Mouse (Mus musculus) lung, postnatal 25 days (tissue): ENCODE results near the gene Vnn1.

ENCODE experiments used
- DNase-seq: peaks from one replicate; pipeline ENCODE4 v3.0.0; 2022; ENCODE audit warnings: low spot score

Gene Vnn1

DNA sequence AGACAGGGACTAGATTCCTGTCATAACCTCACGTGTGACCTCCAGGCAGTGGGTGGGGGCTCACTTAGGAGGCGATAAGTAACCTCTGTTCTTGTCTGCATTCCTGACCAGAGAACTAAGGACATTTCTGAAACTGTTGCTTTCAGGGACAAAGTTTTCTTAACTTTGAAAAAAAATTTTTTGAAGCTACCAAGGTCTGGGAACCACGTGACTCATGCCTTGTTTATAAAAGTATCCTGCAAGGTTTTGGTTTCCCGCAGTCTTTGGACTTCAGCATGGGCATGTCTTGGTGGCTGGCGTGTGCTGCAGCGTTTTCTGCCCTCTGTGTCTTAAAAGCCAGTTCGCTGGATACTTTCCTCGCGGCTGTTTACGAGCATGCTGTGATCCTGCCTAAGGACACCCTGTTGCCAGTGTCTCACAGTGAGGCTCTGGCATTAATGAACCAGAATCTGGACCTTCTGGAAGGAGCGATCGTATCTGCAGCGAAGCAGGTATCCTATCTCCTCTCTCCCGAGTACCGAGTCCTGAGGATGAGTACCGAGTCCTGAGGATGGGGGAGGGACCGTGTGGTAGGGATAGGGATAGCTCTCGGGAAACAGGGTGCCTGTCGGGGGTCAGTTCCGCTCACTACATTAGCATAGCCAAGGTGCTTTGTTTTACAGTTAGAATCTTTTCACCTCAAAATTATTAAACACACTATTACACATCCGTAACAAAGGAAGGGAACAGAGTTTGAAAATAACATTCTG, at the start of gene Vnn1:
Gene Vnn1, plus strand, starts transcription at position 88 of the 749 bp plus-strand sequence.
- DNase-seq, result peak; percentile 2

DNA sequence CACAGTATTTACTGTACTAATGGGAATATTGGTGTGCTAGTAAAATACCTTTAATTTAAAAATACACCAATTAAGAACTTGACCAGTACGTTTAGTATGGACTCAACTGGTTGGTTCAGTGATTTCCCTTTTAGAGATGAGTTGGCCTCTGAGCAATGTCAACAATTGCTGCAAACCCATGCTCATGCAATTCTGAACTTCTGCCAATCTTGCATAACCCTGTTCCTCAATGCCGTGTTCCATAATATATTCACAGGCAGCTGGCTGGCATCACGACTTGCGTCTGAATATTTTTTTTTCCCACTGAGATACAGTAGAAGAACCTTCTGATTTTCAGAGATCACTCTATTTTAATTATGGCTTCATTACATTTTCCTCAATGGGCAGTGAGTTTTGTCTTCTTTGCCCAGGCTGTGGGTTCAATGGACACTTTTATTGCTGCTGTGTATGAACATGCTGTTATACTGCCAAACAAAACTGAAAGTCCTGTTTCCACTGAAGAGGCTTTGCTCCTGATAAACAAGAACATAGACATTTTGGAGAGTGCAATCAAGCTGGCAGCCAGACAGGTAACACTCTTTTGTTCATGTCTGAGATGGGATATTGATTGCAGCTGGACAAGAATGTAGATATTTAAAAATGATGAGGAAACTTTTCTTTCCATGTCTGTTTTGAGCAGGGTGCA, 43.1 kb upstream of the Vnn1 start, which contains the start of gene Vnn3:
Gene Vnn3, plus strand, starts transcription at position 235 of the 685 bp plus-strand sequence.
- DNase-seq, result peak; percentile 58

DNA sequence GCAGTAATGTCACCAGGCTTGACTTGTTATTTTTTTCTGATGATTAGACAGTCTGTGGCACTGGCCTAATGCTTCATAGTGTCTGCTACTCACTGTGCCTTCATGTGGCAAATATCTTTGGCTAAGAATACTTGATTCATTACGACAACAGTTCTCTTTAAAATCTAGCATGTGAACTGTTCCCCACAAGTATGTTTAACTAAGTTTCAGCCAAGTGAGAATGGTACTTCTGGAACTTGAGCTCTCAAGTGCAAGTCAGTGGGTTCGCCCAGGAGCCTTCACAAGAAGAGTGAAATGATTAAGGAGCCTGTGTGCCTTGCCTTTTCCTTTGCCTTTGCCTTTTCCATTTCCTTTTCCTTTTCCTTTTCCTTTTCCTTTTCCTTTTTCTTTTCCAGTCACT, 42.4 kb upstream of the Vnn1 start:
- peak; percentile 87 for DNase-seq

DNA sequence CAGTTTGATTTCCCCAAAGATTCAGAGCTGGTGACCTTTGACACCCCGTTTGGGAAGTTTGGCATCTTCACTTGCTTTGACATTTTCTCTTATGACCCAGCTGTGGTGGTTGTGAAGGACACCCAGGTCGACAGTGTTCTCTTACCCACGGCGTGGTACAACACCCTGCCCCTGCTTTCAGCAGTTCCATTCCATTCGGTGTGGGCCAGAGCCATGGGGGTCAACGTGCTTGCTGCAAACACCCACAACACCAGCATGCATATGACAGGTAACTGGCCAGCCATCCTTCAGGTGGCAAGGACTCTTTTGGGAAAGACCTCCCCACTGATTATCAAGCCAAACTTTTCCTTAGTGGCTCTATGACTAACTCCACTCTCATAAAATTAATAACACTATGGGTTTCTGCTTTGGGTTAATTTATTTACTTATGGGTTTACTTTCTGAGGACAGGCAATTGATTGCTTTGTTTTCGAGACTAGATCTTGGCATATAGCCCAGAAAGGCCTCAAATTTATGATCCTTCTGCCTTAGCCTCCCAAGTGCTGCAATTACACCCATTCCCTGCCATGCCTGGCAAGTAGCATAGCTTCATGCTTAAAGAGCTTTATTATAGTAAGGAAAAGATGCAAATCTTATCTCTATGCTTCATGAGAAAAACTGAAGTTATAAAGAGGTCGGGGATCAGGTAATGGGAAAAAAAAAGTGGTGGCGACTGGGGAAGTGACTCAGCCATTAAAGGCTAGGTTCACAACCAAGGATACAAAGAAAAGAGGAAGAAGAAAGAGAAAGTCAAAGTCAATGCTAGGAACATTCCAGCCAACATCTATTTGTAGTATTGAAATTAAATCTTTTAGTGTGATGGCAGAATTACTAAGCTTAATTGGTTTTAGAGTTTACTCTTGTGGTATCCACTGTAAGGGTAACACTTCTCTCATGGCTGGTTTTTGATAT, 29.9 kb upstream of the Vnn1 start:
- DNase-seq, result no peak

DNA sequence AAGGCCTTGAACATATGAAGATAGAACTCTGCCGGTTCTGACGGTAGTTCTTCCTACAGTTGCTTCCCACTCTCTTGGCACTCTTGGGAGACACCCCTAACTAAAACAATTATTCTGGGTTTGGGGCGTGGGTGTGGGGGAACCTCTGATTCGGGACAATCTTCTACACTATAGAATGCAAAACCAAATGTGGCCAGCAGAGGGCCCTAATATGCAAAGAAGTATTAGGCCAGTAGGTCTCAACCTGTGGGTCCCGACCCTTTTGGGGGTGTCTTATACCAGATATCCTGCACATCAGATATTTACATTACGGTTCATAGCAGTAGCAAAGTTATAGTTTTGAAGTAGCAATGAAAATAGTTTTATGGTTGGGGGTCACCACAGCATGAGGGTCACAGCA, 13.8 kb upstream of the Vnn1 start:
- DNase-seq, result peak; percentile 11

DNA sequence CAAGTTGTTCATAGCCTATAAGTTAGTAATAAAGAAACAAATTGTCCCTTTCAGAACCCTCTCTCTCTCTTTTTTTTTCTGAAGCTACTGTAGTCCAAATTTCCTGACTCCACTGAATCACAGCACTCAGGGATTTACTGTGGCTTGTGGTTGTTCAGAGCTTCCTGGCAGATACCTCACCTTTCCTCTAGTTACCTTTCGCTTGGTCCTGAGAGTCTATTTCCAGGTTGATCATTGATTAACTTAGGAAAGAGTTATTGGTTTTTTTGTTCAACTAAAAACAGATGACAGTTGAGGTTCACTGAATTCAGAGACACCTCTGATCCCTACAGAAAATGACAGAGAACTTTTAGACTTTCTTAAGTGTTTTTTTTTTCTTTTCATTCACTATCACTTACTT, 9.6 kb upstream of the Vnn1 start:
- DNase-seq, result no peak

DNA sequence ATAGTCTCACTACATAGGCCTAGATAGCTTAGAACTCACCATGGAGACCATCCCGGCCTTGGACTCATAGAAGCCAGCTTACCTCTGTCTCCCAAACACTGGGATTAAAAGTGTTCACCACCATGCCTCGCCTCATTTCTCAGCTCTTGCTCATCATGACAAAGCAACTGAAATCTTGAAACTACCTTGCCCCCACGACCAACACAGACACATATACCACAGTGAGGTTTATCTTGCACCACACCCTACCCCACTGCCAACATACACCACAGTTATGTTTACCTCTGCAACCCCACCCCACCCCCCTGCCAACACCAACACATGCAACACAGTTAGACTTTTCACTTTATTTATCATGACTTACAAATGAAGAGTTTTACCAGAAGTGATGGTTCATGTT, 8.4 kb upstream of the Vnn1 start:
- DNase-seq, result no peak

DNA sequence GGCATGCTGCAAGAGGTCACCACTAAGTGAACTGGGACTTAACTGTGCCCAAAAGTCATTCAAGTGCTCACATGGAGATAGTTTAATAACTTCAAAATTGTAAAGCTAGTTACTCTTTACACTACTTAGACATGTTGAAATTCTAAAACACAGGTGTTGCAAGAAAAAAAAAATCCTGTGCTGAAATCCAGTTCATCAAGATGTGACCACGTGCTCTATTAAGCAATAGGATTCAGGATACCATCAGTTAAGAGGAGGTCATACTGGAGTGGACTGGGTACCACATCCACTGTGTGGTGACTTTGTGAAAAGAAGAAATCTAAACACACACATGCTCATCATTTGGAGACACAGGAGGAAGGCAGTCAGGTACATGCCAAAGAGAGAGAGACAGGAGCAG, 1.5 kb upstream of the Vnn1 start:
- peak; percentile 4 for DNase-seq

DNA sequence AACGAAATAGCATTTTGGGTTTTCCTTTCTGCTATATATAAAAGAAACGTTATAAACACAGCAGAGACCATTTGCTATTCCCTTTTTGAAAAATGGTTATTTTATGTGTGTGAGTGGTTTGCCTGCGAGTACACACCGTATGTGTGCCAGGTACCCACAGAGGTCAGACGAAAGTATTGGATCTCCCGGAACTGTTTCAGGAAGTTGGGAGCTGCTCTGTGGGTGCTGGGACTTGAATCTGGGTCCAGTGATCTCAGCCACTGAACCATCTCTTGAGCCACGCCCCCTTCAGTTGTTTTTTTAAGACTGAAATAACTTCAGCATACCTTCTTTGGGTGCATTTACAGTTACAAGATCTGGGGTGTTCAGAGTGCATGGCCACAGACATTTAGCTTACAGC, 888 bp downstream of the Vnn1 start:
- DNase-seq, result no peak

DNA sequence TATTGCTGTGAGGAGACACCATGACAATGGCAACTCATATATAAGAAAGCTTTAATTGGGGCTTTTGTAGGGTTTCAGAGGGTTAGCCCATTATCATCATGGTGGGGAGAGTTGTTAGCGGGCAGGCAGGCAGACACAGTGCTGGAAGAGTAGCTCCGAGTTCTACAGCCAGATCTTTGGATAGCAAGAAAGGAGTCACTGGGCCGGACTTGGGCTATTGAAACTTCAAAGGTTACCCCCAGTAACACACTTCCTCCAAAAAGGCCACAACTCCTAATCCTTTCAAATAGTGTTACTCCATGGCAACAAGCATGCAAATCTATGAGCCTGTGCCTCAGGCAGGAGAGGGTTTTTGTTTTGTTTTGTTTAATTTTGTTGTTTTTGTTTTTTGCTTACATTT, 6.6 kb downstream of the Vnn1 start:
- DNase-seq, result no peak

DNA sequence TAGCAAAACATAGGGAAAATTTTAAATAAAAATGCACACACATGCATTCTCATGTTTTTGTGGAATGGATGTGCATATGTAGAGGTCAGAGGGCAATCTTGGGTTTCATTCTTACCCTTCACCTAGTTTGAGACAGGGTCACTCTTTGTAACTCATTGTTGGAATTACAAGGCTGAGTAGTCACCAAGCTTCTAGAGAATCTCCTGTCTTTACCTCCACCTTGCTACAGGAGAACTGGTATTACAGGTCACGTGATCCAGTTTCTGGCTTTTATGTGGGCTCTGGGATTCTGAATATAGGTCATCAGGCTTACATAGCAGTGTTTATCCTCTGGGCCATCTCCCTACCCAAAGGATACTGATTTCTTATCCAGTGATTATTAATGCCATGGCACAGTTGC, 11.2 kb downstream of the Vnn1 start:
- DNase-seq, result no peak

DNA sequence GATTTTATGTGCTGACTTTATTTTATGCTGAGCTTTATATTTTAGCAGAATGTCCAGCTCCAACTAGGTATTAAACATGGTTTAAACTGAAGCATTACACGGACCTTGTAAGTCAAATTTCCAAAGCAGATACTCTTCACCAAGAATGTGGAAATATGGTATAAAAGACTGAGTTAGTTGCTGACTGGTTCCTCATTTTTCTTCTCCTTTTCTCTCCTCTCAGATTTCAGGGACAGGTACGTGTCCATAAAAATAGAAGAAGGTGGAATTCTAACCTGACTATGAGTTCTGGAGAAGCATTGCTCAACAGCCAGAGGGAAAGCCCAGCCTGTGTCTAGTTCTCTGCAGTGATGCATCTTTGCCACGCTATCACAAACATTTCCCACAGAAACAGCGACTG, 25.6 kb downstream of the Vnn1 start, which contains the start of gene Taar1:
Gene Taar1, plus strand, starts transcription at position 301 of the 400 bp plus-strand sequence.
- no peak for DNase-seq

DNA sequence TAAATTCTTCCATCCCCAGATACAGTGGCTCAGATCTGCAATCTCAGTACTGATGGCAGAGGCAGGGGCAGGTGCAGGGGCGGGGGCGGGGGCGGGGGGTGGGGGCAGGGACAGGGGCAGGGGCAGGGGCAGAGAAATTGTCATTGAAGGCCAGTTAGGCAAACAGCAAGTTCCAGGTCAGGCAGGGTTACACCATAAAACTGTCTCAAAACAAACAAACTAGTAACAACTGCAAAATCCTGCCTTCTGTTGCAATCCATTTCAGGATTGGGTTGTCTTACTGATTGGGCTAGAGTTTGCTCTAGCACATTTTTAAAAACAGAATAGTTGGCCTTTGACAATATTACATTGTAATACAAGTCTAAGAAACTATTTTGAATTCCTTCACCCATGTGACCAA, 28.0 kb downstream of the Vnn1 start:
- DNase-seq, result no peak

DNA sequence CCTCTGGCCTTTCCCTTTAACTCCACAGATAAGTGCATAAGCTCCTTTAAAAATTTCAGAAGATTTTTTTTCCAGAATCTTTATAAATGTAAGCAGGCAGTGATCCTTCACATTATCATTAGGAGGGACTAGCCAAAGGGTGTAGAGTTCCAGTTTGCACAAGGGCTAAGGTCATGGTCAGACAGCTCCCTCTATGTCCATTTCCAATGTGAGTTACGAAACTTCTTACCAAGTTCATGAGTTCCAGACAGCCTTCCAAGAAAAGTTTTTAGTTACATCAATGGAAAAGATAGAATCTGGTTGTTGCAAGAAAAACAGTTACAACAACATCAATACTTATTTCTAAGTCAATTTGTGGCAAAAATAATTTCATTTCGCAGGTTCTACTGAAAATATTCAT, 29.5 kb downstream of the Vnn1 start:
- no peak for DNase-seq

DNA sequence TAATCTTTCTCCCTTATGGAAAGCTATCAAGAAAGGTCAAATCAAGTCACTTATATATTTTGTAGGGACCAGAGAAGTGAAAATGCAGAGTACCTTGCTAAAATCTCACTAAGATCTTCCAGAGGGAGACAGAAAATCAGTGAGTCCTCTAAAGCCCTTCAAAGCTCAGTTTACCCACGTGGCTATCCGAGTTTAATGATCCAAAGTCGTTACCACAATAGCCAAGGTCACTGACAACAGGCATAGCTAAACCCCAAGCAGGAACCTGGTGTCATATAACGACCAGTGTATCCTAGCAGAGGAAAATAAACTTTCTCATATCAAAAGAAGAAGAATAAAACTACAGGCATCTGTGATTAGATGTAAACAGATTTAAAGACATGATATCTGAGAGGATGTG, 43.1 kb downstream of the Vnn1 start:
- no peak for DNase-seq

DNA sequence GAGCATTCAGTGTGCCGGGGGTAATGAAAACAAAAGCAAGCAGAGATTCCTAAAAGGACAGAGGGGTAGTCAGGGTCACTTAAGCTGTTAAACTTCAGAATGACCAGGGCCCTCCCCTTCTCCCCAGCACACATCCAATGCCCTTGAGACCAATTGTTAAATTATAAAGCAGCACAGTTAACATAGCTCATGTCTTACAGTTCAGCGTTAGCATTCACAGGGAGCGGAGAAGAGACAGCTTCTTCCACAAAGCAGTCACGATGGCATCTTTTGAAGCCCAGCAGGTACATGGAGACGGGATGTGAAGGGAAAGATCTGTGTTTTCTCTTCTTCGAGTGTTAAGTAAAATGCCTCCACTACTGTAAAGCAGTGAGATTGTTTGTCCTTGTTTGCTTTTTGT, 43.8 kb downstream of the Vnn1 start, which contains the start of gene Taar2:
Gene Taar2, plus strand, starts transcription at position 261 of the 400 bp plus-strand sequence.
- no peak for DNase-seq

DNA sequence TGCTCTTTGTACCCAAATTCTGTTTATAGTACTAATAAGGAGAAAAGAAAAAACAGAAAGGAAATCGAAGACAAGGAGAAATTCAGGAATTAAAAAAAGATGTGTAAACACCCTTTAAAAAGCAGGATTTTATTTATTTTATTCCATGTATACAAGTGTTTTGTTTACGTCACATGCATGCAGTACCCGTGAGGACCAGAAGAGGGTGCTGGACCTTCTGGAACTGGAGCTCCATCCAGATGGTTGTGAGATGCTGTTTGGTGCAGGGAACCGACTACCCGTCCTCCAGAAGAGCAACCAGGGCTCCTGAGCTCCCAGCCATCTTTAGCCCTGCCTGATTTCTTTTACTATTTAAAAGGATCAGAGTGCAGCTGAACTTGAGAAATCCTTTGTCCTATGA, 48.0 kb downstream of the Vnn1 start:
- DNase-seq, result no peak

DNA sequence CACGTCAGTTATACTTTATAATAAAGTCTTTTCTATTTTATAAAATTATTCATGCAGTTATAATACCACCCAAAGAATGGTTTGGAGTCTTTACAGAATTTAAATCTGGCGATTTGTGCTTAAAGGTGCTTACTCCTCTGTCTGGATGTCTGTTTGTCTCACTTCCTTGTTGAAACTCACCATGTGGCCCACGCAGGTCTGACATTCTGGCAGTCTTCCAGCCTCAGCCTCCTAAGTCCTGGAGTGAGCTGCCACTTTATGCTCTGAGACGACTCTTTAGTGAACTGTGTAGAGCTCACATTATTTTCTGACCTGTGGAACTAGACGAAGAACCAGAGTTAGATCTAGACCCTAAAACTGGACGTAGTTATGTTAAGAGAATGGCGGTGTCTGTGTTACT, 53.5 kb downstream of the Vnn1 start:
- DNase-seq, result no peak

DNA sequence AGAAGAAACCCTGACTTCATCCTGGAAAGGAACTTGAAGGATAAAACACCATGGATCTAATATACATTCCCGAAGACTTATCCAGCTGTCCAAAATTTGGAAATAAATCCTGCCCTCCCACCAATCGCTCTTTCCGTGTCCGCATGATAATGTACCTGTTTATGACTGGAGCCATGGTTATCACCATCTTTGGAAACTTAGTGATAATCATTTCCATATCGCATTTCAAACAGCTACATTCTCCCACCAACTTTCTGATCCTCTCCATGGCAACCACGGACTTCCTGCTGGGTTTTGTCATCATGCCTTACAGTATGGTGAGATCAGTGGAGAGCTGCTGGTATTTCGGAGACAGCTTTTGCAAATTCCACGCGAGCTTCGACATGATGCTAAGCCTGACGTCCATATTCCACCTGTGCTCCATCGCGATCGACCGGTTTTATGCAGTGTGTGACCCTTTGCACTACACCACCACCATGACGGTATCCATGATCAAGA, 55.1 kb downstream of the Vnn1 start, which contains the start of gene Taar3:
Gene Taar3, plus strand, starts transcription at position 51 of the 498 bp plus-strand sequence.
- DNase-seq, result no peak

DNA sequence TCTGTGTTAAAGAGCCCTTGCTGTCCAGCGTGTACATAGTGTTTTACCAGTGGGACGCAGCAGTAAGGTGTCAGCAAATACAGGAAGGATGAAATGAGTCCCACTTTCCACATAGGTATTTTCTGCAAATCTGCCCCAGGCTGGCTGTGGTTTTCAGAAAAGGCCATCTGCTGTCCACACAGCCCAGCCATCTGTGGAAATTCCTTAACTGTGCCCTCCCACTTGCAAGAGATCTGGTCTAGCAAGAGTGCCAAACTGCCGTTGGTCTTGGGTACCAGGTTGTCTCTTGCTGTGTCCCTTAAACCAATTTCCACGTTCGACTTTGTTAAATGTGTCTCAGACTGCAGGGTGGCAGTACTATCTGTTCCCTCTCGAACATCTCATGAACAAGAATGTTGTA, 57.2 kb downstream of the Vnn1 start:
- no peak for DNase-seq
